Mouse (Mus musculus) liver, adult 2 months (tissue): Measurements from ENCODE around the gene Gzf1. TPM values are rescaled to one million over a fixed set of nuclear protein-coding genes. Genes with fewer than 3 reads are reported as not detected.
A peak's percentile ranks its signal among the peaks of the same experiment; 100 is the strongest.

Experiments used
- DNase-seq: peaks from one replicate; pipeline ENCODE4 v3.0.0-alpha.2; 2011; ENCODE audit warnings: low read depth, low spot score; ENCODE audit errors: extremely low read depth
- H3K27ac ChIP-seq: fragments of 200-500 bp; replicated peaks from 2 replicates; pipeline ENCODE4 v1.5.1; 2012; ENCODE audit warnings: low read depth, mild to moderate bottlenecking, control low read depth, inconsistent platforms, low read length; ENCODE audit not compliant: insufficient read depth
- H3K27me3 ChIP-seq: fragments of 200-500 bp; 2 replicates; pipeline ENCODE4 v1.6.1; 2012; ENCODE audit warnings: mild to moderate bottlenecking, moderate library complexity, low read length, inconsistent platforms; ENCODE audit not compliant: control insufficient read depth, insufficient read depth
- H3K36me3 ChIP-seq: fragments of 200-500 bp; 2 replicates; pipeline ENCODE4 v1.6.1; 2012; ENCODE audit warnings: low read length, inconsistent platforms; ENCODE audit not compliant: control insufficient read depth, insufficient read depth
- H3K4me1 ChIP-seq: fragments of 200-500 bp; 2 replicates; pipeline ENCODE4 v1.6.1; 2011; ENCODE audit warnings: low read length; ENCODE audit not compliant: control insufficient read depth, insufficient read depth
- H3K4me3 ChIP-seq: fragments of 200-500 bp; 2 replicates; pipeline ENCODE4 v1.5.1; 2011; ENCODE audit warnings: low read depth, mild to moderate bottlenecking, control low read depth, low read length, moderate library complexity; ENCODE audit not compliant: insufficient read depth
- H3K79me2 ChIP-seq: fragments of 200-500 bp; 2 replicates; pipeline ENCODE4 v1.6.1; 2012; ENCODE audit warnings: inconsistent platforms, mild to moderate bottlenecking, low read length, moderate library complexity; ENCODE audit not compliant: control insufficient read depth, insufficient read depth
- H3K9ac ChIP-seq: fragments of 200-500 bp; 2 replicates; pipeline ENCODE4 v1.6.1; 2012; ENCODE audit warnings: low read depth, mild to moderate bottlenecking, control low read depth, inconsistent platforms, low read length
- CTCF ChIP-seq: fragments of 200-500 bp; IDR thresholded peaks from 2 replicates; pipeline ENCODE4 v1.5.1; 2011; ENCODE audit warnings: low read depth, low read length, control low read depth
- POLR2A ChIP-seq: fragments of 200-500 bp; IDR thresholded peaks from 2 replicates; pipeline ENCODE4 v1.6.1; 2011; ENCODE audit warnings: low read length, control low read depth; ENCODE audit not compliant: insufficient read depth; ENCODE audit errors: extremely low read depth
- WGBS: fragments of 180-500 bp; shearing (Covaris S2); methylation state at CpG from one replicate; pipeline ENCODE4 v1.1.7; 2018; 5-methylcytosine and 5-hydroxymethylcytosine counted together
- polyA plus RNA-seq: library from polyadenylated mRNA; depleted of rRNA; stranded (reverse); fragments of >200 nt; gene quantifications from 2 replicates; pipeline ENCODE4 v1.2.3, GENCODE M21; 2012
- total RNA-seq: library from RNA; depleted of rRNA; stranded (reverse); fragments of >200 nt; gene quantifications from 2 replicates; pipeline ENCODE4 v1.2.3, GENCODE M21; 2014

Gzf1 gene
- total and polyA plus RNA-seq, 2 experiments: 13.9 to 49.8 TPM

GRCm38 (mm10) chr2:148687971-148688370 is 7.1 kb downstream of the Gzf1 start:
- Histone ChIP-seq H3K4me3 (no peak overlapping the region), H3K79me2 (peaks cover 11% of the 10 kb centered on the region; the same call in 1 of the 2 replicates), H3K4me1 (peaks cover 53% of the 10 kb centered on the region), H3K9ac (no peak overlapping the region; the same call in 1 of the 2 replicates), H3K27ac (peak overlapping the region; percentile 91), H3K36me3 (peaks cover 43% of the 10 kb centered on the region), H3K27me3 (no peaks in the 10 kb centered on the region)
- 21% methylated on average over 5 of the region's 5 CpGs for WGBS
- DNase-seq: peak; percentile 96
- TF ChIP-seq CTCF (no peak), POLR2A (no peak)

- Histone ChIP-seq H3K4me1 (peaks cover 47% of the 10 kb centered on the region), H3K36me3 (peaks cover 39% of the 10 kb centered on the region), H3K27ac (peak overlapping the region; percentile 94), H3K9ac (peak overlapping the region; percentile 36), H3K4me3 (no peak overlapping the region), H3K27me3 (no peaks in the 10 kb centered on the region), H3K79me2 (peaks cover under 1% of the 10 kb centered on the region; the same call in 1 of the 2 replicates)
- 41% methylated on average over 6 of the region's 6 CpGs for WGBS
- peak; percentile 91 for DNase-seq
- no peak for TF ChIP-seq POLR2A
- TF ChIP-seq CTCF: no peak
These were observed 8.8 kb downstream of the Gzf1 start for GRCm38 (mm10) chr2:148689444-148690140.

- Histone ChIP-seq H3K4me1 (peaks cover 40% of the 10 kb centered on the region), H3K79me2 (no peaks in the 10 kb centered on the region; the same call in 1 of the 2 replicates), H3K27me3 (no peaks in the 10 kb centered on the region), H3K9ac (peak overlapping the region; percentile 36), H3K36me3 (peaks cover 41% of the 10 kb centered on the region), H3K27ac (peak overlapping the region; percentile 94), H3K4me3 (no peak overlapping the region)
- peak; percentile 91 for DNase-seq
- 39% methylated on average over 3 of the region's 3 CpGs for WGBS
- no peak for TF ChIP-seq POLR2A
- no peak for TF ChIP-seq CTCF
These were observed 9.5 kb downstream of the Gzf1 start for GRCm38 (mm10) chr2:148690291-148690690.

GRCm38 (mm10) chr2:148690781-148691180 is 10.0 kb downstream of the Gzf1 start:
- no peak overlapping the region for H3K4me3 ChIP-seq
- TF ChIP-seq POLR2A (no peak), CTCF (no peak)
- no peaks in the 10 kb centered on the region for H3K27me3 ChIP-seq
- H3K36me3 ChIP-seq: peaks cover 46% of the 10 kb centered on the region
- no peak for DNase-seq
- H3K4me1 ChIP-seq: peaks cover 39% of the 10 kb centered on the region
- H3K9ac ChIP-seq: no peak overlapping the region
- H3K27ac ChIP-seq: peak overlapping the region; percentile 45
- H3K79me2 ChIP-seq: no peaks in the 10 kb centered on the region; the same call in 1 of the 2 replicates
- 87% methylated on average over 5 of the region's 5 CpGs for WGBS

- H3K27me3 ChIP-seq: no peaks in the 10 kb centered on the region
- no peaks in the 10 kb centered on the region for H3K4me1 ChIP-seq
- no peak overlapping the region for H3K27ac ChIP-seq
- WGBS: 89% methylated on average over 5 of the region's 5 CpGs
- H3K36me3 ChIP-seq: peaks cover 39% of the 10 kb centered on the region
- no peak for DNase-seq
- H3K79me2 ChIP-seq: 0 out of 2 replicates have a peak, but pooled peaks cover 2% of the 10 kb centered on the region
- H3K9ac ChIP-seq: no peak overlapping the region
- no peak overlapping the region for H3K4me3 ChIP-seq
- TF ChIP-seq CTCF (no peak), POLR2A (no peak)
These were observed 17.7 kb downstream of the Gzf1 start for GRCm38 (mm10) chr2:148698571-148698970.
